Mouse (Mus musculus): Measurements from ENCODE around the gene Adm2.

The Adm2 gene

GRCm38 (mm10) chr15:89322670-89323522, at the start of gene Adm2:
Gene Adm2 (plus strand): TSS chr15:89322720.
- DNase-seq, result no peak

- no peak for DNase-seq
Measured at GRCm38 (mm10) chr15:89275497-89275896, 47.0 kb upstream of the Adm2 start.

- DNase-seq, result no peak
Measured at GRCm38 (mm10) chr15:89277366-89277765, 45.2 kb upstream of the Adm2 start.

GRCm38 (mm10) chr15:89282546-89282945, 40.0 kb upstream of the Adm2 start:
- no peak for DNase-seq

GRCm38 (mm10) chr15:89284094-89284493, 38.4 kb upstream of the Adm2 start:
- no peak for DNase-seq

GRCm38 (mm10) chr15:89285004-89285403, 37.5 kb upstream of the Adm2 start:
- no peak for DNase-seq

- DNase-seq, result no peak
Measured at GRCm38 (mm10) chr15:89285478-89285877, 37.0 kb upstream of the Adm2 start.

- no peak for DNase-seq
Measured at GRCm38 (mm10) chr15:89286114-89286513, 36.4 kb upstream of the Adm2 start.

GRCm38 (mm10) chr15:89286582-89286981, 35.9 kb upstream of the Adm2 start:
- no peak for DNase-seq

GRCm38 (mm10) chr15:89288227-89288767, 34.2 kb upstream of the Adm2 start:
- DNase-seq, result no peak

- no peak for DNase-seq
Measured at GRCm38 (mm10) chr15:89289455-89289854, 33.1 kb upstream of the Adm2 start.

- no peak for DNase-seq
Measured at GRCm38 (mm10) chr15:89291521-89291920, 31.0 kb upstream of the Adm2 start.

- no peak for DNase-seq
Measured at GRCm38 (mm10) chr15:89292795-89293194, 29.7 kb upstream of the Adm2 start.

- DNase-seq, result no peak
Measured at GRCm38 (mm10) chr15:89293778-89294177, 28.7 kb upstream of the Adm2 start.

GRCm38 (mm10) chr15:89295580-89296165, 26.8 kb upstream of the Adm2 start:
- no peak for DNase-seq

GRCm38 (mm10) chr15:89296465-89296864, 26.1 kb upstream of the Adm2 start:
- no peak for DNase-seq

- DNase-seq, result no peak
Measured at GRCm38 (mm10) chr15:89297695-89298094, 24.8 kb upstream of the Adm2 start.

GRCm38 (mm10) chr15:89300180-89300579, 22.3 kb upstream of the Adm2 start:
- no peak for DNase-seq

- no peak for DNase-seq
Measured at GRCm38 (mm10) chr15:89300600-89300999, 21.9 kb upstream of the Adm2 start.

GRCm38 (mm10) chr15:89305966-89306365, 16.6 kb upstream of the Adm2 start:
- DNase-seq, result no peak

- no peak for DNase-seq
Measured at GRCm38 (mm10) chr15:89307461-89307860, 15.1 kb upstream of the Adm2 start.

GRCm38 (mm10) chr15:89308406-89309139, 13.9 kb upstream of the Adm2 start:
- DNase-seq, result no peak

GRCm38 (mm10) chr15:89309962-89310498, 12.5 kb upstream of the Adm2 start:
- peak; percentile 43 to 49 for DNase-seq
